In genomic region chr2:74736688-74737577, GRCm38 (mm10) we compare ENCODE assay signal across 13 mouse cellular contexts. TPM values are rescaled to one million over a fixed set of nuclear protein-coding genes. Genes with fewer than 3 reads are reported as not detected.
A peak's percentile ranks its signal among the peaks of the same experiment; 100 is the strongest.
DNase-seq lines count a peak whose midpoint lies in the region; ATAC-seq and TF ChIP-seq lines count a peak whose summit lies in the region.
"Had no signal": no experiment of that assay in that cellular context is flagged by ENCODE, and none has a peak within 500 bp of the region (broad histone marks: within the 10 kb centered on the region; RNA-seq: fewer than 3 reads in every experiment).

No protein-coding gene starts in this region.

- H3K4me3 ChIP-seq in kidney, postnatal 0 days (replicated peaks; ENCODE audit: low read depth, low read length), result peak overlapping the region; percentile 1; the same call in 1 of the 2 replicates
- no peak overlapping the region for H3K4me3 ChIP-seq in embryonic fibroblast, embryonic 13.5 days (ENCODE audit: insufficient read depth, low read length)
- peak overlapping the region; percentile 32 for H3K4me3 ChIP-seq in intestine, embryonic 16.5 days (ENCODE audit: low read length)
- H3K4me3 ChIP-seq in stomach, embryonic 16.5 days (replicated peaks; ENCODE audit: low read length), result 0 out of 2 replicates have a peak overlapping the region, but pooled peaks have one; percentile 22
- H3K4me3 ChIP-seq: erythroblast, embryonic 14.5 days had no signal

- peaks cover 59% of the 10 kb centered on the region for H3K4me1 ChIP-seq in kidney, postnatal 0 days (replicated peaks; ENCODE audit: insufficient read depth, low read length)
- no peaks in the 10 kb centered on the region for H3K4me1 ChIP-seq in embryonic fibroblast, embryonic 13.5 days (ENCODE audit: control insufficient read depth, insufficient read depth, low read length)
- 0 out of 2 replicates have a peak, but pooled peaks cover 3% of the 10 kb centered on the region for H3K4me1 ChIP-seq in intestine, embryonic 16.5 days (ENCODE audit: control insufficient read depth, insufficient read depth, low read length)
- H3K4me1 ChIP-seq in stomach, embryonic 16.5 days (ENCODE audit: control insufficient read depth, insufficient read depth, low read length), result no peaks in the 10 kb centered on the region

- peak overlapping the region; percentile 86 for H3K4me2 ChIP-seq in kidney, postnatal 0 days (ENCODE audit: low read length)
- H3K4me2 ChIP-seq in intestine, embryonic 16.5 days (ENCODE audit: low read depth, low read length), result no peak overlapping the region; the same call in 1 of the 2 replicates
- no peak overlapping the region; the same call in 1 of the 2 replicates for H3K4me2 ChIP-seq in stomach, embryonic 16.5 days (ENCODE audit: low read depth, low read length)

- TF ChIP-seq CTCF in kidney, postnatal 0 days (IDR thresholded peaks at IDR 0.05; ENCODE audit: low read depth), result no peak
- no peak for TF ChIP-seq CTCF in embryonic fibroblast, embryonic 13.5 days (IDR thresholded peaks at IDR 0.05; ENCODE audit: borderline replicate concordance, insufficient read depth, low read length)

- H3K36me3 ChIP-seq in kidney, postnatal 0 days (ENCODE audit: insufficient read depth, low read length), result no peaks in the 10 kb centered on the region
- H3K36me3 ChIP-seq in intestine, embryonic 16.5 days (ENCODE audit: control insufficient read depth, insufficient read depth, low read length), result no peaks in the 10 kb centered on the region
- H3K36me3 ChIP-seq in stomach, embryonic 16.5 days (ENCODE audit: control insufficient read depth, insufficient read depth, low read length), result no peaks in the 10 kb centered on the region

- H3K27me3 ChIP-seq in kidney, postnatal 0 days (ENCODE audit: insufficient read depth, low read length), result no peaks in the 10 kb centered on the region
- H3K27me3 ChIP-seq in intestine, embryonic 16.5 days (replicated peaks; ENCODE audit: control insufficient read depth, insufficient read depth, low read length), result peaks cover 75% of the 10 kb centered on the region
- peaks cover 91% of the 10 kb centered on the region for H3K27me3 ChIP-seq in stomach, embryonic 16.5 days (ENCODE audit: control insufficient read depth, insufficient read depth, low read length)

- H3K27ac ChIP-seq in kidney, postnatal 0 days, result peak overlapping the region; percentile 51; the same call in 1 of the 2 replicates
- H3K27ac ChIP-seq in embryonic fibroblast, embryonic 13.5 days (ENCODE audit: insufficient read depth, low read length), result peak overlapping the region; percentile 13; the same call in 1 of the 2 replicates
- no peak overlapping the region; the same call in none of the 2 replicates for H3K27ac ChIP-seq in intestine, embryonic 16.5 days (ENCODE audit: low read length)
- no peak overlapping the region for H3K27ac ChIP-seq in stomach, embryonic 16.5 days (ENCODE audit: low read length)

- TF ChIP-seq POLR2A in embryonic fibroblast, embryonic 13.5 days (IDR thresholded peaks at IDR 0.05; ENCODE audit: low read depth, low read length), result no peak

- ATAC-seq in kidney, postnatal 0 days (replicated peaks; ENCODE audit: low FRiP score, low read depth), result no peak
- ATAC-seq in intestine, embryonic 16.5 days, result no peak
- no peak for ATAC-seq in stomach, embryonic 16.5 days (ENCODE audit: insufficient read depth, low FRiP score)
- ATAC-seq in megakaryocyte, adult 5-6 weeks (ENCODE audit: poor library complexity, severe bottlenecking), result no peak

- H3K9me3 ChIP-seq in kidney, postnatal 0 days (replicated peaks; ENCODE audit: low read length), result no peaks in the 10 kb centered on the region
- no peaks in the 10 kb centered on the region for H3K9me3 ChIP-seq in intestine, embryonic 16.5 days (ENCODE audit: control insufficient read depth, low read length)
- H3K9me3 ChIP-seq in stomach, embryonic 16.5 days (replicated peaks; ENCODE audit: control insufficient read depth, low read length), result no peaks in the 10 kb centered on the region

- H3K9ac ChIP-seq in kidney, postnatal 0 days (ENCODE audit: low read depth, low read length), result peak overlapping the region; percentile 49; the same call in 1 of the 2 replicates
- H3K9ac ChIP-seq in intestine, embryonic 16.5 days (ENCODE audit: low read depth, low read length), result 0 out of 2 replicates have a peak overlapping the region, but pooled peaks have one; percentile 9
- no peak overlapping the region for H3K9ac ChIP-seq in stomach, embryonic 16.5 days (ENCODE audit: low read length)

- WGBS in kidney, postnatal 0 days, result 50% methylated on average over 15 of the region's 15 CpGs
- 24% methylated on average over 15 of the region's 15 CpGs for WGBS in intestine, embryonic 16.5 days
- WGBS in stomach, embryonic 16.5 days, result 6% methylated on average over 15 of the region's 15 CpGs

- DNase-seq in kidney, postnatal 0 days (ENCODE audit: low spot score), result no peak
- no peak for DNase-seq in kidney, postnatal 36 days
- no peak for DNase-seq in cerebellum, adult 8-10 months
- DNase-seq: cerebellum, adult 11 months; lung, postnatal 4 days; thymus, postnatal 4 days had no signal

RNA-seq across cellular contexts. Expression of gene Gm28230, which starts 10.4 kb away (rescaled TPM):
- 1.1 and 1.3 TPM in 2 replicates for polyA plus RNA-seq in kidney, postnatal 0 days (2015; fragmentation: Nextera tagmentation; extraction: Ambion mirVana)
- 0.70 and 1.4 TPM in 2 replicates for polyA plus RNA-seq in embryonic fibroblast, embryonic 13.5 days (2011; ENCODE audit: insufficient read length, low read depth, missing spikeins)
- 0.24 TPM in 1 of 2 replicates, not detected in the other for polyA plus RNA-seq in intestine, embryonic 16.5 days (2015; fragmentation: Nextera tagmentation; extraction: Ambion mirVana)
- 0.10 and 0.13 TPM in 2 replicates for polyA plus RNA-seq in stomach, embryonic 16.5 days (2015; fragmentation: Nextera tagmentation; extraction: Ambion mirVana)
- total RNA-seq in megakaryocyte, adult 5-6 weeks (2015), result not detected in 2 replicates
- not detected in 2 replicates for total RNA-seq in megakaryocyte, adult 5-6 weeks (2017)
- polyA plus RNA-seq: erythroblast, embryonic 14.5 days had no signal

RNA-seq across cellular contexts. Expression of gene Hoxd4, which starts 25.2 kb away (rescaled TPM):
- polyA plus RNA-seq in kidney, postnatal 0 days (2015; fragmentation: Nextera tagmentation; extraction: Ambion mirVana), result 3.3 and 4.4 TPM in 2 replicates
- 4.1 and 6.7 TPM in 2 replicates for polyA plus RNA-seq in embryonic fibroblast, embryonic 13.5 days (2011; ENCODE audit: insufficient read length, low read depth, missing spikeins)
- 0.91 and 0.95 TPM in 2 replicates for polyA plus RNA-seq in intestine, embryonic 16.5 days (2015; fragmentation: Nextera tagmentation; extraction: Ambion mirVana)
- 0.29 and 0.39 TPM in 2 replicates for polyA plus RNA-seq in stomach, embryonic 16.5 days (2015; fragmentation: Nextera tagmentation; extraction: Ambion mirVana)
- not detected in 2 replicates for total RNA-seq in megakaryocyte, adult 5-6 weeks (2015)
- not detected in 2 replicates for total RNA-seq in megakaryocyte, adult 5-6 weeks (2017)

RNA-seq across cellular contexts. Expression of gene Hoxd3, which starts 25.2 kb away (rescaled TPM):
- 7.9 and 8.0 TPM in 2 replicates for polyA plus RNA-seq in kidney, postnatal 0 days (2015; fragmentation: Nextera tagmentation; extraction: Ambion mirVana)
- polyA plus RNA-seq in embryonic fibroblast, embryonic 13.5 days (2011; ENCODE audit: insufficient read length, low read depth, missing spikeins), result 2.7 and 3.3 TPM in 2 replicates
- polyA plus RNA-seq in intestine, embryonic 16.5 days (2015; fragmentation: Nextera tagmentation; extraction: Ambion mirVana), result 13.4 and 15.1 TPM in 2 replicates
- 7.4 and 9.2 TPM in 2 replicates for polyA plus RNA-seq in stomach, embryonic 16.5 days (2015; fragmentation: Nextera tagmentation; extraction: Ambion mirVana)
- not detected in 2 replicates for total RNA-seq in megakaryocyte, adult 5-6 weeks (2015)
- 0.26 TPM in 1 of 2 replicates, not detected in the other for total RNA-seq in megakaryocyte, adult 5-6 weeks (2017)
- polyA plus RNA-seq: erythroblast, embryonic 14.5 days had no signal

RNA-seq across cellular contexts. Expression of gene Hoxd1, which starts 25.8 kb away (rescaled TPM):
- 1.2 and 1.8 TPM in 2 replicates for polyA plus RNA-seq in kidney, postnatal 0 days (2015; fragmentation: Nextera tagmentation; extraction: Ambion mirVana)
- 0.46 TPM in 1 of 2 replicates, not detected in the other for polyA plus RNA-seq in embryonic fibroblast, embryonic 13.5 days (2011; ENCODE audit: insufficient read length, low read depth, missing spikeins)
- 0.10 and 0.11 TPM in 2 replicates for polyA plus RNA-seq in intestine, embryonic 16.5 days (2015; fragmentation: Nextera tagmentation; extraction: Ambion mirVana)
- polyA plus RNA-seq in stomach, embryonic 16.5 days (2015; fragmentation: Nextera tagmentation; extraction: Ambion mirVana), result not detected in 2 replicates
- total RNA-seq in megakaryocyte, adult 5-6 weeks (2015), result not detected in 2 replicates
- total RNA-seq in megakaryocyte, adult 5-6 weeks (2017), result not detected in 2 replicates
- total RNA-seq: gastrocnemius, adult 8-10 months had no signal
- polyA plus RNA-seq: erythroblast, embryonic 14.5 days; large intestine, adult 2 months had no signal

RNA-seq across cellular contexts. Expression of gene Hoxd8, which starts 32.5 kb away (rescaled TPM):
- polyA plus RNA-seq in kidney, postnatal 0 days (2015; fragmentation: Nextera tagmentation; extraction: Ambion mirVana), result 73.4 and 76.7 TPM in 2 replicates
- polyA plus RNA-seq in embryonic fibroblast, embryonic 13.5 days (2011; ENCODE audit: insufficient read length, low read depth, missing spikeins), result 9.9 and 16.5 TPM in 2 replicates
- polyA plus RNA-seq in intestine, embryonic 16.5 days (2015; fragmentation: Nextera tagmentation; extraction: Ambion mirVana), result 3.1 TPM in 2 replicates
- 1.7 and 2.8 TPM in 2 replicates for polyA plus RNA-seq in stomach, embryonic 16.5 days (2015; fragmentation: Nextera tagmentation; extraction: Ambion mirVana)
- total RNA-seq in megakaryocyte, adult 5-6 weeks (2015), result not detected in 2 replicates
- total RNA-seq in megakaryocyte, adult 5-6 weeks (2017), result not detected in 2 replicates
- polyA plus RNA-seq: erythroblast, embryonic 14.5 days had no signal

Comparison
In these comparisons a context has a peak if more than half of its experiments do, and no peak if none do; other contexts are left out.
1. H3K27ac ChIP-seq: peak in kidney, postnatal 0 days (single experiment) and embryonic fibroblast, embryonic 13.5 days (single experiment); none in intestine, embryonic 16.5 days (single experiment) and stomach, embryonic 16.5 days (single experiment).